Mouse (Mus musculus): ENCODE results near the gene Upk3b. TPM values are rescaled to one million over a fixed set of nuclear protein-coding genes. Genes with fewer than 3 reads are reported as not detected.
A peak's percentile ranks its signal among the peaks of the same experiment; 100 is the strongest.
"Not testable (repeated sequence)": the region's sequence is repeated elsewhere in the genome, so short reads cannot be mapped to it uniquely, and the experiment has no call there.

Upk3b gene
- polyA plus RNA-seq, 1 experiment, result 0.88 TPM

DNA sequence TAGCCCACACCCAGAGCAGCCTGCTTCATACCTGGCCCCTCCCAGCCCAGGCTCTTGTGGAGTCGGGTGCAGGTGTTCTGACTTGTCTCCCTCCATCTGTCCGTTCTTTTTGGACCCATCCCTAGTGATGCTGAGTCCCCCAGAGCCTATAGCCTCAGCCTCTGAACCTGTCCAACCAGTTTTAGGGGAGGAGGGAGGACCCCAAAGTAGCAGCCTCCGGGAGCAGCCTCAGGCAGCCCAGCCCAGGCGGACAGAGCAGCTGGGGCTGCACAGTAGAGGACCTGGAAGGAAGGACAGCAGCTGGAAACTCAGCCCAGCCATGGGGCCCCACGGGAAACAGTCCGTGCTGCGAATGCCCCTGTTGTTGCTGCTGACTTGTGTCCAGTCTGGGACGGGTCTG lies 18.8 kb downstream of the Upk3b start:
- no peaks in the 10 kb centered on the region for H3K36me3 ChIP-seq (ENCODE audit: control insufficient read depth, insufficient read depth, low read length)
- no peak overlapping the region for H3K4me3 ChIP-seq (ENCODE audit: control insufficient read depth, low read depth, low read length)
- no peak for TF ChIP-seq CTCF (IDR thresholded peaks at IDR 0.05; ENCODE audit: control insufficient read depth, insufficient read depth, insufficient replicate concordance, low read depth, low read length)
- TF ChIP-seq POLR2A (IDR thresholded peaks at IDR 0.05; ENCODE audit: control insufficient read depth, low read depth, low read length), result no peak
- H3K27ac ChIP-seq (ENCODE audit: control insufficient read depth, insufficient read depth, low read depth, low read length), result no peak overlapping the region
- no peaks in the 10 kb centered on the region for H3K27me3 ChIP-seq (ENCODE audit: control insufficient read depth, insufficient read depth, low read length)
- peaks cover 2% of the 10 kb centered on the region; the same call in 1 of the 2 replicates for H3K4me1 ChIP-seq (ENCODE audit: control insufficient read depth, insufficient read depth, low read length)

DNA sequence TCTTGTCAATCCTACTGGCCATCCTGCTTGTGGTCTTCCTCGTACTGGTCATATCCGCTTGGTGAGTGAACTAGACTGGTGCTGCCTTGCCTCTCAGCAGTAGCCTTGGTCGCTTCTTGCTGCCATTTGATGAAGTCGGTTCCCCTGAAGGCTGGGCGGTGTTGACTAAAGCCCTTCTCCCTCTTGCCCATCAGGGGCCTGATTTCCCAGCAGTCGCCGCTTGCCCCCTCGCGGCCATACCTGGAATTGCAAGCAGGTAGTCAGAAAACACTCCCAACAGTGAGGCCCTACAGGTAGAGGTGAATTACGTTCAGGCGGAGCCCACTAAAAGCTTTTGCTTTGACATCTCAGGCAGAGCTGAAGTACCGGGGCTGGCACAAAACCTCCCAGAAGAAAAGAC lies 23.3 kb downstream of the Upk3b start:
- TF ChIP-seq CTCF (IDR thresholded peaks at IDR 0.05; ENCODE audit: control insufficient read depth, insufficient read depth, insufficient replicate concordance, low read depth, low read length), result peak; percentile 94
- TF ChIP-seq POLR2A (IDR thresholded peaks at IDR 0.05; ENCODE audit: control insufficient read depth, low read depth, low read length), result no peak
- H3K4me3 ChIP-seq (ENCODE audit: control insufficient read depth, low read depth, low read length), result no peak overlapping the region
- no peak overlapping the region for H3K27ac ChIP-seq (ENCODE audit: control insufficient read depth, insufficient read depth, low read depth, low read length)

DNA sequence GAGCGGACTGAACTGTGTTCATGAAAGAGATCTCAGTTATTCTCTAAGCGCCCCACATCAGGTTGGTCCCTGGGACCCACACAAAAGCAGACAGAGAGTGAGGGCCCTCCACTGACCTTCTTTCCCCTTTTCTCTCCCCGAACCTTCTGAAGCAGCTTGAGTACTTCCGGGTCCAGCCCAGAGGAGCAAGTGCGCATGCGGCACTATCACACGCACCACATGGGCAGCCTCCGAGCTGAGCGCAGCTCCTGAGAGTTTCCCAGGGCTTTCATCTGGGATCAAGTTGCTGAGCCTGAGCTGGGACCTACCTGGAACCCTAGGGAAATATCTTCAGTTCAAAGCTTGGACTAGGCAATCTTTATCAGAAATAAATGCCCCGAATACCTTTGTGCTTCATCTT lies 25.6 kb downstream of the Upk3b start:
- TF ChIP-seq POLR2A (IDR thresholded peaks at IDR 0.05; ENCODE audit: control insufficient read depth, low read depth, low read length), result no peak
- no peak for TF ChIP-seq CTCF (IDR thresholded peaks at IDR 0.05; ENCODE audit: control insufficient read depth, insufficient read depth, insufficient replicate concordance, low read depth, low read length)

More for the DNA sequence above, 23.3 kb downstream of the Upk3b start:
- Histone ChIP-seq H3K4me1 (ENCODE audit: control insufficient read depth, insufficient read depth, low read length) (peaks cover 6% of the 10 kb centered on the region), H3K36me3 (ENCODE audit: control insufficient read depth, insufficient read depth, low read length) (no peaks in the 10 kb centered on the region), H3K27me3 (ENCODE audit: control insufficient read depth, insufficient read depth, low read length) (no peaks in the 10 kb centered on the region)

DNA sequence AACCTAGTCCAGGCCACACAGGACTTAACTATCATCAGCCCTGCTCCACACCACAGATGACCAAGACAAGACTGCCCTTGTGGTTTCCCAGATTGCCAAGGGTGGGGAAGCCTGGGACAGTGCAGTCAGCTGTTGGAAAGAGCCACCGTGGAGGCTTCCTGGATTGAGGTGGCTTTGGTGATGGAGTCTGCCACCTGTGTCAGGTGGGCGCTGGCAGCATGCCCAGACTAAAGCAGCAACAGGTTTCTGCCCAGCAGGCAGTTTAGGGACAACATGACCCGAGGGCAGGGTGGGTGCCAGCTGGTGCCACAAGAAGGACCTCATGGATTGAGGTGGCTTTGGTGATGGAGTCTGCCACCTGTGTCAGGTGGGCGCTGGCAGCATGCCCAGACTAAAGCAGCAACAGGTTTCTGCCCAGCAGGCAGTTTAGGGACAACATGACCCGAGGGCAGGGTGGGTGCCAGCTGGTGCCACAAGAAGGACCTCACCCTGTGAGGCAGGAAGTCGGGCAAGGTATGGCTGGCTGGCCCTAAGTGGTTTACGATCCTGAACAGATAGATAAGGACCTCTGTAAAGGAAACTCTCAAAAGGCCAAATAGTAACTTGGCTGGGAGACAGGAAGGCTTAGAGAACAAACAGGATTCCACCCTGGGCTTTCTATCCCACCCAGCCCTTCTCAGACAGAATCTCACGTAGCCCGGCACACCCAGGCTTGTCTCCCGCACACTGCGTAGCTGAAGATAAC lies 28.3 kb downstream of the Upk3b start:
- H3K4me3 ChIP-seq (ENCODE audit: control insufficient read depth, low read depth, low read length); H3K36me3 ChIP-seq (ENCODE audit: control insufficient read depth, insufficient read depth, low read length); H3K4me1 ChIP-seq (ENCODE audit: control insufficient read depth, insufficient read depth, low read length); H3K27ac ChIP-seq (ENCODE audit: control insufficient read depth, insufficient read depth, low read depth, low read length); H3K27me3 ChIP-seq (ENCODE audit: control insufficient read depth, insufficient read depth, low read length): not testable (repeated sequence)

More for the DNA sequence above, 25.6 kb downstream of the Upk3b start:
- no peaks in the 10 kb centered on the region for H3K27me3 ChIP-seq (ENCODE audit: control insufficient read depth, insufficient read depth, low read length)
- H3K4me3 ChIP-seq (ENCODE audit: control insufficient read depth, low read depth, low read length), result peak overlapping the region; percentile 55; the same call in 1 of the 2 replicates
- H3K36me3 ChIP-seq (ENCODE audit: control insufficient read depth, insufficient read depth, low read length), result no peaks in the 10 kb centered on the region
- H3K4me1 ChIP-seq (ENCODE audit: control insufficient read depth, insufficient read depth, low read length), result peaks cover 6% of the 10 kb centered on the region
- H3K27ac ChIP-seq (ENCODE audit: control insufficient read depth, insufficient read depth, low read depth, low read length), result no peak overlapping the region

DNA sequence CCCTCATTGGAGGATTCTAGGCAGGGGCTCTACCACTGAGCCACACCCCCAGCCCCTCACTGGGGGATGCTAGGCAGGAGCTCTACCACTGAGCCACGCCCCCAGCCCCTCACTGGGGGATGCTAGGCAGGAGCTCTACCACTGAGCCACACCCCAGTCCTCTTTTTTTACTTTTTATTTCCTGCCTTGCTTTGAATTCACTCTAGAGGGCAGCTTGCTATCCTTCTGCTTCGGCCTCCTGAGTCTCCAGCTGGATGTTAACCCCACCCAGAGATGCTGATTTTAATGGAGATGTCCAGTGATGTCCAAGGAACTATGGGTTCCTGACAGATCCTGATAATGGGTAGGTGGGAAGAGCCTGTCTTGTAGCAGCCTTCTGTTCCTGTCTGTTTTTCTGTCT lies 31.1 kb downstream of the Upk3b start:
- TF ChIP-seq CTCF (IDR thresholded peaks at IDR 0.05; ENCODE audit: control insufficient read depth, insufficient read depth, insufficient replicate concordance, low read depth, low read length) (no peak), POLR2A (IDR thresholded peaks at IDR 0.05; ENCODE audit: control insufficient read depth, low read depth, low read length) (no peak)
- Histone ChIP-seq H3K27me3 (ENCODE audit: control insufficient read depth, insufficient read depth, low read length) (no peaks in the 10 kb centered on the region), H3K27ac (ENCODE audit: control insufficient read depth, insufficient read depth, low read depth, low read length) (no peak overlapping the region), H3K4me3 (ENCODE audit: control insufficient read depth, low read depth, low read length) (no peak overlapping the region), H3K36me3 (ENCODE audit: control insufficient read depth, insufficient read depth, low read length) (no peaks in the 10 kb centered on the region), H3K4me1 (ENCODE audit: control insufficient read depth, insufficient read depth, low read length) (peaks cover 9% of the 10 kb centered on the region)

DNA sequence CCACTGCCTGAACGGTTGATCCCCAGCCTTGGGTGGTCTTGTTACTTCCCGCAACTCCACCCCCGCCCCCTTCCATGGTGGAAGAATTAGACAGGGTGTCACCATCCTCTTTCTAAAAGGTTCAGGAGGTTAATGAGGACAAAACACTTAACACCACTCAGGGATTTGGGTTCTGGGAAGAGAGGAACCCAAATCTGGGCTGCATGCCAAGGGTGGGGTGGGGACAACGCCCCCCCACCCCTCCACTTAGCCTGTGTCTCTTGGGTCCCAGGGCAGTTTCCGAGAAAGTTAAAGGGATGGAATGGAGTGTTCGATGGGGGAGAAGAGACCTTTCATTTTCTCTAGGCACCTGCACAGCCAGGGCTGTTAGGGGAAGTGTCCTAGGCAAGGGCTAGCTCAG lies 34.8 kb downstream of the Upk3b start:
- Histone ChIP-seq H3K27ac (ENCODE audit: control insufficient read depth, insufficient read depth, low read depth, low read length) (no peak overlapping the region), H3K4me3 (ENCODE audit: control insufficient read depth, low read depth, low read length) (peak overlapping the region; percentile 19), H3K4me1 (ENCODE audit: control insufficient read depth, insufficient read depth, low read length) (peaks cover 12% of the 10 kb centered on the region), H3K36me3 (ENCODE audit: control insufficient read depth, insufficient read depth, low read length) (no peaks in the 10 kb centered on the region), H3K27me3 (ENCODE audit: control insufficient read depth, insufficient read depth, low read length) (no peaks in the 10 kb centered on the region)
- TF ChIP-seq CTCF (IDR thresholded peaks at IDR 0.05; ENCODE audit: control insufficient read depth, insufficient read depth, insufficient replicate concordance, low read depth, low read length) (no peak), POLR2A (IDR thresholded peaks at IDR 0.05; ENCODE audit: control insufficient read depth, low read depth, low read length) (no peak)

DNA sequence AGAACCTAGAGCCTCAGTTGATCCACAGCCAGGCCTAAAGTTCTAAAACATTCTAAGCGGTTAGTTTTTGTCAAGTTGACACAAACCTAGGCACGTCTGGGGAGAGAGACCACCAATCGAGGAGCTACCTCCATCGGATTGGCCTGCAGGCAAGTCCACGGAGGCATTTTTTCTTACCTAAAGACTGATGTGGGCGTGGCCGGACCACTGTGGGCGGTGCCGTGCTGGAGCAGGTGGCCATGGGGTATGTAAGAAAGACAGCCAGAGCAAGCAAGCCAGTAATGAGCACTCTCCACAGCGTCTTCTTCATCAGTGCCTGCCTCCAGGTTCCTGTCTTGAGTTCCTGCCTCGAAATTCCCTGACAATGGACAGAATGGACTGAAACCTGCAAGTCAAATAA lies 35.2 kb downstream of the Upk3b start:
- peak overlapping the region; percentile 19 for H3K4me3 ChIP-seq (ENCODE audit: control insufficient read depth, low read depth, low read length)
- H3K27ac ChIP-seq (ENCODE audit: control insufficient read depth, insufficient read depth, low read depth, low read length), result no peak overlapping the region
- TF ChIP-seq POLR2A (IDR thresholded peaks at IDR 0.05; ENCODE audit: control insufficient read depth, low read depth, low read length) (no peak), CTCF (IDR thresholded peaks at IDR 0.05; ENCODE audit: control insufficient read depth, insufficient read depth, insufficient replicate concordance, low read depth, low read length) (no peak)

More for the DNA sequence above, 35.2 kb downstream of the Upk3b start:
- Histone ChIP-seq H3K4me1 (ENCODE audit: control insufficient read depth, insufficient read depth, low read length) (peaks cover 12% of the 10 kb centered on the region), H3K27me3 (ENCODE audit: control insufficient read depth, insufficient read depth, low read length) (no peaks in the 10 kb centered on the region), H3K36me3 (ENCODE audit: control insufficient read depth, insufficient read depth, low read length) (no peaks in the 10 kb centered on the region)
